Mouse (Mus musculus): ENCODE results near the gene Zfp967.
"Not testable (repeated sequence)": the region's sequence is repeated elsewhere in the genome, so short reads cannot be mapped to it uniquely, and the experiment has no call there.

Gene Zfp967

GRCm38 (mm10) chr2:176520756-176521155 lies at the start of gene Zfp967:
Gene Zfp967 (plus strand): TSS chr2:176521056.
- DNase-seq, result not testable (repeated sequence)

GRCm38 (mm10) chr2:176486683-176487082 lies 34.2 kb upstream of the Zfp967 start, which contains the start of gene Gm14434:
Gene Gm14434 (minus strand): TSS chr2:176486783.
- DNase-seq, result not testable (repeated sequence)
